Mouse (Mus musculus) embryo, embryonic 11 days (tissue): ENCODE results near the gene Gm6583.

Experiments used
- DNase-seq: peaks from one replicate; pipeline ENCODE4 v3.0.0-alpha.2; 2015

Gene Gm6583

GRCm38 (mm10) chr5:112355910-112356309, at the start of gene Gm6583:
Gm6583 (minus strand) TSS chr5:112356033.
- DNase-seq: no peak

GRCm38 (mm10) chr5:112402437-112402836, 46.6 kb upstream of the Gm6583 start:
- no peak for DNase-seq

- no peak for DNase-seq
Measured at GRCm38 (mm10) chr5:112399284-112399683, 43.5 kb upstream of the Gm6583 start.

GRCm38 (mm10) chr5:112396066-112396465, 40.2 kb upstream of the Gm6583 start:
- DNase-seq: peak; percentile 22

- DNase-seq: peak; percentile 95
Measured at GRCm38 (mm10) chr5:112394779-112395443, 39.1 kb upstream of the Gm6583 start, which contains the start of gene Asphd2. Asphd2 (minus strand) TSS chr5:112394866.

GRCm38 (mm10) chr5:112394415-112394763, 38.6 kb upstream of the Gm6583 start:
- DNase-seq: no peak

- peak; percentile 28 for DNase-seq
Measured at GRCm38 (mm10) chr5:112393741-112394414, 38.0 kb upstream of the Gm6583 start.

GRCm38 (mm10) chr5:112391676-112392323, 36.0 kb upstream of the Gm6583 start:
- DNase-seq: no peak

- DNase-seq: no peak
Measured at GRCm38 (mm10) chr5:112391002-112391401, 35.2 kb upstream of the Gm6583 start.

- no peak for DNase-seq
Measured at GRCm38 (mm10) chr5:112389352-112389751, 33.5 kb upstream of the Gm6583 start.

- DNase-seq: no peak
Measured at GRCm38 (mm10) chr5:112385973-112386372, 30.1 kb upstream of the Gm6583 start.

- no peak for DNase-seq
Measured at GRCm38 (mm10) chr5:112384805-112385472, 29.1 kb upstream of the Gm6583 start.

GRCm38 (mm10) chr5:112382641-112383330, 27.0 kb upstream of the Gm6583 start:
- no peak for DNase-seq

- no peak for DNase-seq
Measured at GRCm38 (mm10) chr5:112382042-112382441, 26.2 kb upstream of the Gm6583 start.

- no peak for DNase-seq
Measured at GRCm38 (mm10) chr5:112381154-112381553, 25.3 kb upstream of the Gm6583 start.

- DNase-seq: no peak
Measured at GRCm38 (mm10) chr5:112378716-112379115, 22.9 kb upstream of the Gm6583 start.

- DNase-seq: no peak
Measured at GRCm38 (mm10) chr5:112377380-112377779, 21.5 kb upstream of the Gm6583 start.

GRCm38 (mm10) chr5:112376111-112376510, 20.3 kb upstream of the Gm6583 start:
- DNase-seq: no peak

- peak; percentile 67 for DNase-seq
Measured at GRCm38 (mm10) chr5:112371933-112372332, 16.1 kb upstream of the Gm6583 start.

GRCm38 (mm10) chr5:112370236-112370813, 14.5 kb upstream of the Gm6583 start:
- no peak for DNase-seq

GRCm38 (mm10) chr5:112369326-112369725, 13.5 kb upstream of the Gm6583 start:
- no peak for DNase-seq

- no peak for DNase-seq
Measured at GRCm38 (mm10) chr5:112368666-112369065, 12.8 kb upstream of the Gm6583 start.
